Mouse (Mus musculus) inflammation-experienced regulatory T-cells, adult 6 months (primary cell): Measurements from ENCODE around the gene Nedd4. TPM values are rescaled to one million over a fixed set of nuclear protein-coding genes. Genes with fewer than 3 reads are reported as not detected.

Source experiments
- polyA plus RNA-seq, 3 experiments: library from polyadenylated mRNA; unstranded; fragments of 100-300 nt; shearing (Covaris generic); gene quantifications; one replicate each; pipeline ENCODE4 v1.2.1; 2017

Nedd4 gene
- polyA plus RNA-seq, 3 experiments from 2014 or later, result 2.2 to 8.3 (median 2.5) TPM

Other genes starting within 250 kb of the Nedd4 start
- gene Mns1, start 224.3 kb upstream of the Nedd4 start, polyA plus RNA-seq, result 10 to 100 TPM; 15.0 to 47.1 (median 15.9) TPM
- gene Tex9, start 170.1 kb upstream of the Nedd4 start, polyA plus RNA-seq, result 10 to 100 TPM; 13.3 to 13.5 (median 13.4) TPM
- 10 to 100 TPM; 15.6 to 28.0 (median 23.6) TPM for gene Rfx7, start 130.1 kb upstream of the Nedd4 start, polyA plus RNA-seq
- gene Prtg, start 144.5 kb downstream of the Nedd4 start, polyA plus RNA-seq, result under 1 TPM in 1 of 3 experiments, not detected in 2; 0.26 TPM